Mouse (Mus musculus) brain, embryonic 14.5 days (tissue): ENCODE results near the gene Itpr1.

Experiments used
- CTCF ChIP-seq: fragments of 200-500 bp; IDR thresholded peaks from 2 replicates; pipeline ENCODE4 v1.5.1; 2012; ENCODE audit warnings: inconsistent platforms, mild to moderate bottlenecking, moderate library complexity, borderline replicate concordance; ENCODE audit not compliant: insufficient read depth, insufficient read length; ENCODE audit errors: extremely low read depth
- POLR2A ChIP-seq: fragments of 200-500 bp; IDR thresholded peaks from 2 replicates; pipeline ENCODE4 v1.6.1; 2012; ENCODE audit warnings: mild to moderate bottlenecking, inconsistent platforms, borderline replicate concordance; ENCODE audit not compliant: poor library complexity, insufficient read depth, insufficient read length, severe bottlenecking; ENCODE audit errors: extremely low read depth

GRCm38 (mm10) chr6:108179087-108179486, 33.8 kb upstream of the Itpr1 start:
- TF ChIP-seq POLR2A (no peak), CTCF (no peak)
